Mouse (Mus musculus) forebrain, embryonic 10.5 days (tissue): ENCODE results near the gene Gm10999. TPM values are rescaled to one million over a fixed set of nuclear protein-coding genes. Genes with fewer than 3 reads are reported as not detected.
"Not testable (repeated sequence)": the region's sequence is repeated elsewhere in the genome, so short reads cannot be mapped to it uniquely, and the experiment has no call there.

Experiments
- DNase-seq: peaks from one replicate; pipeline ENCODE4 v3.0.0-alpha.2; 2017; ENCODE audit warnings: low spot score; ENCODE audit errors: extremely low spot score
- H3K27ac ChIP-seq: fragments of 300-500 bp; sonication (generic); 2 replicates; pipeline ENCODE4 v1.5.1; 2016; ENCODE audit warnings: mild to moderate bottlenecking
- H3K27me3 ChIP-seq: fragments of 300-500 bp; sonication (generic); 2 replicates; pipeline ENCODE4 v1.6.1; 2016; ENCODE audit warnings: mild to moderate bottlenecking; ENCODE audit not compliant: poor library complexity, severe bottlenecking
- H3K36me3 ChIP-seq: fragments of 300-500 bp; sonication (generic); replicated peaks from 2 replicates; pipeline ENCODE4 v1.6.1; 2016; ENCODE audit warnings: mild to moderate bottlenecking, moderate library complexity
- H3K4me1 ChIP-seq: fragments of 300-500 bp; sonication (generic); 2 replicates; pipeline ENCODE4 v1.6.1; 2016
- H3K4me3 ChIP-seq: fragments of 300-500 bp; sonication (generic); 2 replicates; pipeline ENCODE4 v1.5.1; 2016; ENCODE audit warnings: mild to moderate bottlenecking, moderate library complexity
- H3K9me3 ChIP-seq: fragments of 300-500 bp; sonication (generic); 2 replicates; pipeline ENCODE4 v1.6.1; 2016; ENCODE audit warnings: mild to moderate bottlenecking, moderate library complexity
- WGBS: fragments of 180-500 bp; shearing (Covaris S2); methylation state at CpG from one replicate; pipeline ENCODE4 v1.1.7; 2016; 5-methylcytosine and 5-hydroxymethylcytosine counted together
- polyA plus RNA-seq: library from polyadenylated mRNA; unstranded; fragments of >200 nt; fragmentation: Nextera tagmentation; extraction: Ambion mirVana; gene quantifications from 2 replicates; pipeline ENCODE4 v1.2.1, GENCODE M21; 2016

The Gm10999 gene
- not detected in 2 replicates for polyA plus RNA-seq

DNA sequence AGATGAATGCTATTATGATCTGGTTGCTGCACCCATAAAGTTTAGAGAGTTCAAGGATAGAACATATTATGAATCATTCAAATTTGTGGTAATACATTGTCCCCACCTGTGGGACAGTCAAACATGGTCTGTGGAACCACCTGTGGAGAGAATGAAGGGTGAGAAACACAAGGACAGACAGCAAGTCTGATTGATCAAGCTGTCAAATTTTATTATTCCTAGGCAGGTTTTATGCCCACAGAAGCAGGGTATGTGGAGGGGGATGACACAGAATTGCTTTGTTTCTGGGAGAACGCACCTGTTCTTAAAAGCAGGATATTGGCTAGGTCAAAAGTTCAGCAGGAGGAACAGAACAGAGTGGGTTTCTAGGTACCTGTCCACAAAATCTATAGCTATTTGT is at the start of gene Gm10999:
Gene Gm10999, minus strand, starts transcription at position 101 of the 400 bp plus-strand sequence.
- Histone ChIP-seq H3K27ac (no peak within 1 kb of the TSS), H3K9me3 (no peaks in the 10 kb centered on the region), H3K36me3 (no peaks in the 10 kb centered on the region), H3K4me1 (no peaks in the 10 kb centered on the region), H3K4me3 (no peak within 1 kb of the TSS), H3K27me3 (no peaks in the 10 kb centered on the region)
- no peak for DNase-seq
- 83% methylated on average over 1 of the region's 1 CpGs for WGBS

DNA sequence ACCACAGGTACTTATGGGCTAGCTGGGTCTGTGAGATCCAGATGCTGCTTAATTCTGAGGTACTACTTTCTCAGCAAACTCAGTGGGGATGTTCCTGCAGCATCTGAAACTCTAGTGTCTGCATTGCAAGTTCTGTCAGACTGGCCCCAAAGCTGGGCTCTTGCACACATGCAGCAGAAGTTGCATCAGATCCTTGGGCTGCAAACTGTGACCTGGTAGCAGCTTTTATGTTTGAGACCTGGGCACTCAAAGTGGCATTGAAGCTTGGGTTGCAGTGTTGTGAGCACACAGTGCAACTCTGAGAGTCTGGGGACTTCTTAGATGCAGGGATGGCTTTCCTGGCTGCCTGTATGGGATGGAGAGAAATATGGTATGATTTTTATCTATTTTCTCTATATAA is 2.0 kb upstream of the Gm10999 start:
- Histone ChIP-seq H3K27ac (no peak overlapping the region), H3K4me1 (no peaks in the 10 kb centered on the region), H3K36me3 (no peaks in the 10 kb centered on the region), H3K4me3 (no peak overlapping the region), H3K9me3 (no peaks in the 10 kb centered on the region), H3K27me3 (no peaks in the 10 kb centered on the region)
- no peak for DNase-seq

DNA sequence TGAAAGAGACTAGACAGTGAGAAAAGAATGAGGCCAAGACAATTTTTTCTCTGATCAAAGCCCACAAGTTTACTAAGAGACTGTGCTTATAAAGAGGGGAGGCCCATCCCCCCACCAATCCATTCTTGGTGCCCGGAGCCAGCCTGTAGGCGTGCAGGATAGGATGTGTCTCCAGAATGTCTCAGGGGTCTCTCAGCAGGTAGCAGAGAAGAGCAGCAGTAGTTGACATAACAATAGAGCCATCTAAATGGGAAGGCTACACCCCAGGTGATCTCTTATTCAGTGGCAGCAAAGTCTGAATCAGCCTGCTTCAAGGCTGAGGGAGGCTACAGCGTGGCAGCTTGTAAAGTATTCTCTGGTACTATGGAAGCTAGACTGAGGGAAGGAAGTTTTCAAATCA is 15.7 kb downstream of the Gm10999 start:
- H3K27ac ChIP-seq, H3K36me3 ChIP-seq, H3K27me3 ChIP-seq, DNase-seq, H3K4me3 ChIP-seq, H3K9me3 ChIP-seq, H3K4me1 ChIP-seq: not testable (repeated sequence)
- WGBS: 51% methylated on average over 3 of the region's 3 CpGs

Other genes with a start within 250 kb of the Gm10999 start
- gene Ccdc7a, start 66.1 kb downstream of the Gm10999 start, polyA plus RNA-seq: not detected in 2 replicates
- not detected in 2 replicates for gene Ccdc7b, start 64.5 kb downstream of the Gm10999 start, polyA plus RNA-seq
- 21.1 and 21.5 TPM in 2 replicates for gene 2610044O15Rik8, start 102.7 kb upstream of the Gm10999 start, polyA plus RNA-seq